Mouse (Mus musculus): ENCODE data around the gene Dnajb13. TPM values are rescaled to one million over a fixed set of nuclear protein-coding genes. Genes with fewer than 3 reads are reported as not detected.
A peak's percentile ranks its signal among the peaks of the same experiment; 100 is the strongest.

The Dnajb13 gene
- polyA plus RNA-seq, 1 experiment from 2014 or later, result 0.50 TPM

DNA sequence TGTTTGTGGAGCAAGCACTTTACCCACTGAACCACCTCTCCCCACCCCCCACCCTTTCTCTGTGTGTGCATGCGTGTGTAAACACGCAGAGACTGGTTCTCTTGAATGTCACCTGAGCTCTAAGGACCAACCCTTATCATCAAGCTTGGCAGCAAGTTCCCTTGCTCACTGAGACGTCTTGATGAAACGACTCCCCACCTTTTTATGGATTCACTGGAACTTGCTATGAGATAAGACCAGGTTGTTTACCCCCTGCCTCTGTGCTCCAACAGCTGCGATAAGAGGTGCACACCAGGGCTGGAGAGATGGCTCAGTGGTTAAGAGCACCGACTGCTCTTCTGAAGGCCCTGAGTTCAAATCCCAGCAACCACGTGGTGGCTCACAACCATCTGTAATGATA lies 5.4 kb upstream of the Dnajb13 start:
- Histone ChIP-seq H3K9me3 (ENCODE audit: low read length) (no peaks in the 10 kb centered on the region), H3K27me3 (ENCODE audit: insufficient read depth, low read length) (no peaks in the 10 kb centered on the region), H3K4me3 (ENCODE audit: low read length) (no peak overlapping the region), H3K4me1 (ENCODE audit: insufficient read depth, low read length) (no peaks in the 10 kb centered on the region), H3K27ac (ENCODE audit: low read length) (no peak overlapping the region), H3K9ac (replicated peaks; ENCODE audit: low read length) (no peak overlapping the region), H3K4me2 (replicated peaks; ENCODE audit: low read depth, low read length) (no peak overlapping the region), H3K36me3 (ENCODE audit: insufficient read depth, low read length) (no peaks in the 10 kb centered on the region)
- 68% methylated on average over 7 of the region's 7 CpGs for WGBS
- no peak for ATAC-seq (ENCODE audit: low FRiP score, low TSS enrichment)

DNA sequence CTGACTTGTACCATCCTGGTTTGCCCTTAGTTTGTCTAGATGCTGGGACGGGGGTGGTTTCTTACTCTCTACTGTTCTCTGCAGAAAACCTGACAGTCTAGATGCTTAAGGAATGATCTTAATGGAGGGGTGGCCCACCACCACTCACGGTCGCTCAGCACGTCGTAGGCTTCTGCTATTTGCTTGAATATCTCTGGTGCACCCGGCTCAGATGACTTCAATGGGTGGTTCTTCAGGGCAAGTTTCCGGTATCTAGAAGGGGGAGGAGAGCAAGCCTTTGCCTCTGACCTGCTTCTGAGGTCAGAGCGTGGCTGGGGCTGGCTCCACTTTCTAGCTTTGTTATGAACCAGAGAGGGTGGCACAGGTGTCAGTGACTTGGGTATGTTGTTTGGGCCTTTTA lies 3.2 kb downstream of the Dnajb13 start:
- 60% methylated on average over 8 of the region's 8 CpGs for WGBS
- no peak overlapping the region for H3K4me2 ChIP-seq (replicated peaks; ENCODE audit: low read depth, low read length)
- H3K4me1 ChIP-seq (ENCODE audit: insufficient read depth, low read length), result no peaks in the 10 kb centered on the region
- no peak overlapping the region for H3K9ac ChIP-seq (replicated peaks; ENCODE audit: low read length)
- H3K9me3 ChIP-seq (ENCODE audit: low read length), result no peaks in the 10 kb centered on the region
- no peak overlapping the region for H3K27ac ChIP-seq (ENCODE audit: low read length)
- H3K27me3 ChIP-seq (ENCODE audit: insufficient read depth, low read length), result no peaks in the 10 kb centered on the region
- ATAC-seq (ENCODE audit: low FRiP score, low TSS enrichment), result no peak
- no peak overlapping the region for H3K4me3 ChIP-seq (ENCODE audit: low read length)
- no peaks in the 10 kb centered on the region for H3K36me3 ChIP-seq (ENCODE audit: insufficient read depth, low read length)

DNA sequence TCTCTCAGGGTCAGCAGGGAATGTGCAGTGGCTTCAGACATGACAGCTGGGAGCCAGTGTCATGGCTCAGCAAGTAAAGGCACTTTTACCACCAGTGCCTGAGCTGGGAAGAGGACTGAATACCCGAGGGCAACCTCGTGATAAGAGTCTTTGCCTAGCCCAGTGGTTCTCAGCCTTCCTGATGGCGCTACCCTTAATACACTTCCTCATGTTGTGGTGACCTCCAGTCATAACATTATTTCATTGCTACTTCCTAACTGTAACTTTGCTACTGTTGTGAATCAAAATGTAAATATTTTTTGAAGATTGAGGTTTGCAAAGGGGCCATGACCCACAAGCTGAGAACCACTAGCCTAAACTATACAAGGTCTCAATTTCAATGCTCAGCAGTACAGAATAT lies 6.1 kb downstream of the Dnajb13 start:
- no peaks in the 10 kb centered on the region for H3K9me3 ChIP-seq (ENCODE audit: low read length)
- H3K9ac ChIP-seq (replicated peaks; ENCODE audit: low read length), result no peak overlapping the region
- no peaks in the 10 kb centered on the region for H3K27me3 ChIP-seq (ENCODE audit: insufficient read depth, low read length)
- no peak overlapping the region for H3K4me2 ChIP-seq (replicated peaks; ENCODE audit: low read depth, low read length)
- no peaks in the 10 kb centered on the region for H3K36me3 ChIP-seq (ENCODE audit: insufficient read depth, low read length)
- no peak overlapping the region for H3K4me3 ChIP-seq (ENCODE audit: low read length)
- H3K4me1 ChIP-seq (ENCODE audit: insufficient read depth, low read length), result peaks cover 5% of the 10 kb centered on the region
- 41% methylated on average over 3 of the region's 3 CpGs for WGBS
- H3K27ac ChIP-seq (ENCODE audit: low read length), result no peak overlapping the region
- ATAC-seq (ENCODE audit: low FRiP score, low TSS enrichment), result no peak

DNA sequence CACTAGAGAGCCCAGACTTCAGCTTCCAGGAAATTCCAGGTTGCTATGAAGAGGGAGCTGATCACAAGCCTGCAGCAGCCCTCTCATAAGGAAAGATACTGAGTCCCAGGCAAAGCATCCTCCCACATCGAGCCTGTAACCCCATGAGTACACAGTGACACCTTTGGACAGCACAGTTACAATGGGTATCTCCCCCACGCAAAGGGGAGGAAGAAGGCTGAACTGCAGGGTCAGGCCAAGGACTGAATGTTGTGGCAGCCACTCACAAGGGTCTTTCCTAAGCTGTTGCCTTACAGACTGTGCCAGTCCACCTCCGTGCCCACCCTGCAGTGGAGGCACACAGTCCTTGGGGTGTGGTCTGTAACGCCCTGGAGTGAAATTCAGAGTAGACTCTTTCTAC lies 8.3 kb downstream of the Dnajb13 start:
- Histone ChIP-seq H3K36me3 (ENCODE audit: insufficient read depth, low read length) (no peaks in the 10 kb centered on the region), H3K4me1 (ENCODE audit: insufficient read depth, low read length) (peaks cover 5% of the 10 kb centered on the region), H3K9me3 (ENCODE audit: low read length) (no peaks in the 10 kb centered on the region), H3K4me3 (ENCODE audit: low read length) (no peak overlapping the region), H3K27ac (ENCODE audit: low read length) (no peak overlapping the region), H3K27me3 (ENCODE audit: insufficient read depth, low read length) (no peaks in the 10 kb centered on the region), H3K9ac (replicated peaks; ENCODE audit: low read length) (no peak overlapping the region), H3K4me2 (replicated peaks; ENCODE audit: low read depth, low read length) (no peak overlapping the region)
- no peak for ATAC-seq (ENCODE audit: low FRiP score, low TSS enrichment)
- 37% methylated on average over 4 of the region's 4 CpGs for WGBS

DNA sequence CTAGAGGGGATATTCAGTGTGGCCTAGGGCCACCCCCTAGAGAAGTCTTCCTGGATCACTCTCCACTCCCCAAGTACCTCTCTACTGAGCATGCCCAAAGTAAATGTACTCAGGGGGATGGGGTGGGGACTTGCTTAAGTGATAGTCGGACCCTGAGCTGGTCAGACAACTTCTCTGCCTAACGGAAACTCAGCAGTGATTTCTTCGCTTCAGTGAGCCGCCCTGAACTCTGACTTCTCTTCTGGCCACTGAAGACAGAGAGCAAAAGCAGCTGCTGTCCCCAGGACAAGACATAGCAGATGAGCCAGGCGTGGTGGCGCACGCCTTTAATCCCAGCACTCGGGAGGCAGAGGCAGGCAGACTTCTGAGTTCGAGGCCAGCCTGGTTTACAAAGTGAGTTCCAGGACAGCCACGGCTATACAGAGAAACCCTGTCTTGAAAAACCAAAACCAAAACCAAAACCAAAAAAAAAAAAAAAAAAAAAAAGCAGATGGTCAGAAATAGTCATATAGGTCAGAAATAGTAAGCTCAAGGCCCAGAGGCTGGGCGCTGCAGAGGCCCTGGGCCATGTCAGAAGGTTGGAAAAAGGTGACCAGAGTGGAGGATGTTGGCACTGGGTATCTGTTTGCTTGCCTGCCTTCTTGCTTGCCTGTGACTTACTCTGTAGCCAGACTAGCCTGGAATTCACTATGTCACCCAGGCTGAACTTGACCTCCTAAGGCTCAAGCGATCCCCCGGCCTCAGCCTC lies 9.8 kb downstream of the Dnajb13 start:
- ATAC-seq (ENCODE audit: low FRiP score, low TSS enrichment), result peak; percentile 37; the same call in 1 of the 2 replicates
- no peak overlapping the region for H3K27ac ChIP-seq (ENCODE audit: low read length)
- H3K36me3 ChIP-seq (ENCODE audit: insufficient read depth, low read length), result 0 out of 2 replicates have a peak, but pooled peaks cover 5% of the 10 kb centered on the region
- no peaks in the 10 kb centered on the region for H3K9me3 ChIP-seq (ENCODE audit: low read length)
- WGBS, result 67% methylated on average over 13 of the region's 13 CpGs
- peaks cover 5% of the 10 kb centered on the region for H3K4me1 ChIP-seq (ENCODE audit: insufficient read depth, low read length)
- H3K4me3 ChIP-seq (ENCODE audit: low read length), result no peak overlapping the region
- no peaks in the 10 kb centered on the region for H3K27me3 ChIP-seq (ENCODE audit: insufficient read depth, low read length)
- H3K4me2 ChIP-seq (replicated peaks; ENCODE audit: low read depth, low read length), result no peak overlapping the region
- H3K9ac ChIP-seq (replicated peaks; ENCODE audit: low read length), result no peak overlapping the region

DNA sequence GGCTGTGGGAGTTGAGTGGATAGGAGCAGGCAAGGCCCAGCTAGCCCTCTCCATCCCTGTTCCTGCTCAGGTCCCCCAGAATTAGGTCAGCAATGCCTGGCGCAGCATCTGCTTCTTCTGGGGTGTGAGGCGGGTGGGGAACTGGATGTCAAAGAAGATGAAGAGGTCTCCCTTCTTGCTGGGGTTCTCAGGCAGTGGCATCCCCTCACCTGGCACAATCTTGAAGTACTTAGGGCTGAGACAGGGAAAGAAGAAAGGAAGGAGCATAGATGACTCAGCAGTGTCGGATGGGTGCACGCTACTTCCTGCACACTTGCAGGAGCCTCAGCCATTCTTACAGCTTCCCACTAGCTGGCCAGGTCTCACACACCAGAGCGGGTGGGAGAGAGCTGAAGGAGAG lies 11.7 kb downstream of the Dnajb13 start:
- H3K36me3 ChIP-seq (ENCODE audit: insufficient read depth, low read length), result peaks cover 19% of the 10 kb centered on the region
- no peaks in the 10 kb centered on the region for H3K27me3 ChIP-seq (ENCODE audit: insufficient read depth, low read length)
- no peak overlapping the region for H3K9ac ChIP-seq (replicated peaks; ENCODE audit: low read length)
- no peak for ATAC-seq (ENCODE audit: low FRiP score, low TSS enrichment)
- no peaks in the 10 kb centered on the region for H3K9me3 ChIP-seq (ENCODE audit: low read length)
- H3K27ac ChIP-seq (ENCODE audit: low read length), result no peak overlapping the region
- WGBS, result 73% methylated on average over 5 of the region's 5 CpGs
- H3K4me3 ChIP-seq (ENCODE audit: low read length), result no peak overlapping the region
- peaks cover 5% of the 10 kb centered on the region for H3K4me1 ChIP-seq (ENCODE audit: insufficient read depth, low read length)
- no peak overlapping the region for H3K4me2 ChIP-seq (replicated peaks; ENCODE audit: low read depth, low read length)

DNA sequence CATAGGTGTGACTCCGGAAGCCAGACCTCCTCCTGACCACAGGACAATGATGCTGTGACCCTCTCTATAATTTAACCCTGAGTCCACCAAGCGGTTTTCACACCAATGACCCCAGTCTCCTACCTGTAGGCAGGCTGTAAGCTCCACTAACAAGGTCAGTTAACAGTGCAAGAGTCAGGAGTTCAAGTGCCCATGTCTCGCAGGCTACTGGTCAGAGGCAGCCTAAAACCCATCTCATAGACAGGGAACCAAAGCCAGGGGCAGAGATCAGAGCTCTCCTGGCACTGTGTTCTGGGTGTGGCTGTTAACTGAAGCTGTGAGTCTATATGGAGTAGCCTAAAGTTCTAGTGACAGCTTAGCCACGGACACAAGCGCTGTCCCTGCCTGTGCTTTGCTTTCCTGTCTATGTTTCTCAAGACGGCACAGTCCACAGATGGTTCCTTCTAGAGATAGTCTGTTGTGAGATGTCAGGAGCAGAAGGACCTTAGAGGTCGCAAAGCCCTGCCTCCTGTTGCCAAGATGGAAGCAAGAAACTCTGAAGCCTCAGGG lies 12.3 kb downstream of the Dnajb13 start:
- H3K4me1 ChIP-seq (ENCODE audit: insufficient read depth, low read length), result peaks cover 5% of the 10 kb centered on the region
- no peak overlapping the region for H3K4me2 ChIP-seq (replicated peaks; ENCODE audit: low read depth, low read length)
- H3K9me3 ChIP-seq (ENCODE audit: low read length), result no peaks in the 10 kb centered on the region
- no peaks in the 10 kb centered on the region for H3K27me3 ChIP-seq (ENCODE audit: insufficient read depth, low read length)
- H3K9ac ChIP-seq (replicated peaks; ENCODE audit: low read length), result no peak overlapping the region
- H3K4me3 ChIP-seq (ENCODE audit: low read length), result no peak overlapping the region
- H3K27ac ChIP-seq (ENCODE audit: low read length), result no peak overlapping the region
- no peak for ATAC-seq (ENCODE audit: low FRiP score, low TSS enrichment)
- H3K36me3 ChIP-seq (ENCODE audit: insufficient read depth, low read length), result peaks cover 24% of the 10 kb centered on the region
- 68% methylated on average over 7 of the region's 7 CpGs for WGBS

DNA sequence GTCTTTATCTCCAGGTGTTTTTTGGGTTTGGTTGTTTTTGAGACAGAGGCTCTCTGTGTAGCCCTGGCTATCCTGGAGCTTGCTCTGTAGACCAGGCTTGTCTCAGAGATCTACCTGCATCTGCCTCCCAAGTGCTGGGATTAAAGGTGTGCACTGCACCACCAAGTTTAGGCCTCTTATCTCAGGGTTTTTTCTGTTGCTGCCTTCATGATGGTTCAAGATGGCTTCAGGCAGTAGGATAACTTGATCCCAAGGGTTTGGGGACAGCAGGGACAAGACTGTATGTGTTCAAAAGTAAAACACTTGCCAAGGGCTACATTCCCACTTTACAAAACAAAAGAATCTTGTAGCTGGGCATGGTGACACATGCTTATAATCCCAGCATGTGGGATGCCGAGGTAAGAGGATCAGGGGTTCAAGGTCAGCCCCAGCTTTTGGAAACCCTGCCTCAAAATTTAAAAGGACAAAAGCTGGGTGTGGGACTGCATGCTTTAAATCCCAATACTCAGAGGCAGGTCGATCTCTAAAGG lies 12.9 kb downstream of the Dnajb13 start:
- no peak for ATAC-seq (ENCODE audit: low FRiP score, low TSS enrichment)
- no peak overlapping the region for H3K4me3 ChIP-seq (ENCODE audit: low read length)
- H3K27ac ChIP-seq (ENCODE audit: low read length), result no peak overlapping the region
- no peaks in the 10 kb centered on the region for H3K27me3 ChIP-seq (ENCODE audit: insufficient read depth, low read length)
- H3K9me3 ChIP-seq (ENCODE audit: low read length), result no peaks in the 10 kb centered on the region
- no peak overlapping the region for H3K9ac ChIP-seq (replicated peaks; ENCODE audit: low read length)
- H3K36me3 ChIP-seq (ENCODE audit: insufficient read depth, low read length), result peaks cover 30% of the 10 kb centered on the region
- no peak overlapping the region for H3K4me2 ChIP-seq (replicated peaks; ENCODE audit: low read depth, low read length)
- H3K4me1 ChIP-seq (ENCODE audit: insufficient read depth, low read length), result peaks cover 5% of the 10 kb centered on the region
- WGBS, result 45% methylated on average over 2 of the region's 2 CpGs

DNA sequence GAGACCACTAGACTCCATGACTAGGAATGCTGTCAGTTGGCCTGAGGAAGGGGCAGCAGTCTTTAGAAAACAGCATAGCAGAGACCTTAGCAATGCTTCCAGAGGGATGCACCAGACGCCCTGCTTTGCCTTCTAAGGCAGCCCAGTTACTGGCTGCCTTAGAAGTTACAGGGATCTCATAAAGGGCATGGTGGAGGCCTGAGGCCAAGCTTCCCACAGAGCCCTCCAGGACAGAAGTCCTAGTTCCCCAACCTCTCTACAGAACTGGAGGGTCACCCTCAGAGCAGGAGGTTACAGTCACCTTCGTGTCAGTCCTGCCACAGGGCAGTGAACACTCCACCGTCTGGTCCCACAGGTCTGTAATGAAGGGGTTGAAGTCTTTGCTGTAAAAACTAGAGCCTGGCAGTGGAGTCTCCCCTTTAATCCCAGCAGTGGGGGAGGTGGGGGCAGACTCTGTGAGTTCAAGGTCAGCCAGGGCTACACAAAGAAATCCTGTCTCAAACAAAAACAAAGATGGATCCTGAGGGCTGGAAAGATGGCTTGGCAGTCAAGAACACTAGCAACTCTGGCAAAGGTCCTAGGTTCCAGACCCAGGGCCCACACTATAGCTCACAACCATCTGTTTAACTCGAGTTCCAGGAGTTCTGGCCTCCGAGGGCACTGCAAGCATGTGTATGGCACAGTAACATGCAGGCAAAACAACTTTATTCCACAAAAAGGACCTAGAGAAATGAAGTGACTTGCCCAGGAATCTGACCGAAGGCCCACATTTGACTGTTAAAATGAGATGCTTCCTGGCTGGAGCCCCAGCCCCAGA lies 13.5 kb downstream of the Dnajb13 start:
- no peak overlapping the region for H3K9ac ChIP-seq (replicated peaks; ENCODE audit: low read length)
- H3K27ac ChIP-seq (ENCODE audit: low read length), result no peak overlapping the region
- no peak for ATAC-seq (ENCODE audit: low FRiP score, low TSS enrichment)
- H3K4me1 ChIP-seq (ENCODE audit: insufficient read depth, low read length), result peaks cover 8% of the 10 kb centered on the region
- no peaks in the 10 kb centered on the region for H3K9me3 ChIP-seq (ENCODE audit: low read length)
- 64% methylated on average over 6 of the region's 6 CpGs for WGBS
- no peak overlapping the region for H3K4me2 ChIP-seq (replicated peaks; ENCODE audit: low read depth, low read length)
- no peaks in the 10 kb centered on the region for H3K27me3 ChIP-seq (ENCODE audit: insufficient read depth, low read length)
- H3K4me3 ChIP-seq (ENCODE audit: low read length), result no peak overlapping the region
- H3K36me3 ChIP-seq (ENCODE audit: insufficient read depth, low read length), result peaks cover 36% of the 10 kb centered on the region

All from kidney, embryonic 16.5 days (tissue).